Mouse (Mus musculus) layer of hippocampus, postnatal 10 days (tissue): Measurements from ENCODE around the gene Gm6993. TPM values are rescaled to one million over a fixed set of nuclear protein-coding genes. Genes with fewer than 3 reads are reported as not detected.

Experiments
- DNase-seq, 2 experiments: peaks; one replicate each; pipeline ENCODE4 v3.0.0; 2021; ENCODE audit warnings: low spot score in 2 of 2
- total RNA-seq, 2 experiments: library from RNA; stranded (reverse); gene quantifications; 2 replicates each; pipeline ENCODE4 v1.2.3; 2021

Gm6993 gene
- total RNA-seq, 2 experiments from 2014 or later: not detected

- no peak for DNase-seq
Measured at GRCm38 (mm10) chr12:31271361-31272011, 30.9 kb downstream of the Gm6993 start.

GRCm38 (mm10) chr12:31272012-31272735, 31.6 kb downstream of the Gm6993 start:
- DNase-seq: no peak

- no peak for DNase-seq
Measured at GRCm38 (mm10) chr12:31272846-31273245, 32.3 kb downstream of the Gm6993 start.

GRCm38 (mm10) chr12:31273646-31274045, 33.1 kb downstream of the Gm6993 start:
- DNase-seq: no peak

- DNase-seq: no peak
Measured at GRCm38 (mm10) chr12:31275411-31275810, 34.8 kb downstream of the Gm6993 start.

GRCm38 (mm10) chr12:31278270-31278669, 37.7 kb downstream of the Gm6993 start:
- DNase-seq: no peak

- DNase-seq: no peak
Measured at GRCm38 (mm10) chr12:31280318-31280717, 39.7 kb downstream of the Gm6993 start.

GRCm38 (mm10) chr12:31281100-31281591, 40.6 kb downstream of the Gm6993 start:
- DNase-seq: no peak

- DNase-seq: no peak
Measured at GRCm38 (mm10) chr12:31282241-31282640, 41.7 kb downstream of the Gm6993 start.

GRCm38 (mm10) chr12:31283131-31283530, 42.6 kb downstream of the Gm6993 start:
- DNase-seq: no peak

- no peak for DNase-seq
Measured at GRCm38 (mm10) chr12:31283617-31284136, 43.1 kb downstream of the Gm6993 start.

- DNase-seq: no peak
Measured at GRCm38 (mm10) chr12:31289046-31289445, 48.5 kb downstream of the Gm6993 start.

Other genes starting within 250 kb of the Gm6993 start
- not detected for gene Fam110c, start 166.9 kb upstream of the Gm6993 start, total RNA-seq
- gene Lamb1, start 24.5 kb downstream of the Gm6993 start, total RNA-seq: 10 to 100 TPM; 55.3 to 57.3 TPM
- gene Dld, start 110.7 kb downstream of the Gm6993 start, total RNA-seq: 100 to 1,000 TPM; 113 to 125 TPM
- under 1 TPM; 0.39 to 0.62 TPM for gene Slc26a3, start 150.1 kb downstream of the Gm6993 start, total RNA-seq